Mouse (Mus musculus) C3H10T1/2 (cell line): ENCODE measurements around the gene Sec31a. TPM values are rescaled to one million over a fixed set of nuclear protein-coding genes. Genes with fewer than 3 reads are reported as not detected.

ENCODE experiments used
- polyA plus RNA-seq, 2 experiments: library from polyadenylated mRNA; unstranded; fragments of >200 nt; fragmentation: generic; extraction: Trizol; gene quantifications; one replicate each; pipeline ENCODE4 v1.2.1; 2012; ENCODE audit warnings: missing spikeins in 2 of 2

The Sec31a gene
- polyA plus RNA-seq = 100 to 1,000 TPM in 1 of 2 experiments, 10 to 100 TPM in 1; 80.9 to 201 TPM

GRCm38 (mm10) chr5:100415761-100416590 is at the start of gene Sec31a:
Sec31a (minus strand) TSS chr5:100416234.

Other genes with a start within 250 kb of the Sec31a start
- 1 to 10 TPM in 1 of 2 experiments, under 1 TPM in 1; 0.29 to 1.5 TPM for gene Lin54, start 84.4 kb upstream of the Sec31a start, polyA plus RNA-seq
- 10 to 100 TPM; 59.0 to 86.4 TPM for gene Cops4, start 102.1 kb upstream of the Sec31a start, polyA plus RNA-seq
- gene Plac8, start 156.0 kb upstream of the Sec31a start, polyA plus RNA-seq = 1 to 10 TPM in 1 of 2 experiments, under 1 TPM in 1; 0.53 to 1.8 TPM